Mouse (Mus musculus) lung, adult 2 months (tissue): Measurements from ENCODE around the gene Pycr2.

Experiments used
- CTCF ChIP-seq: fragments of 200-500 bp; IDR thresholded peaks from 2 replicates; pipeline ENCODE4 v1.5.1; 2011; ENCODE audit warnings: mild to moderate bottlenecking, low read length, control low read depth; ENCODE audit not compliant: insufficient read depth
- POLR2A ChIP-seq: fragments of 200-500 bp; IDR thresholded peaks from 2 replicates; pipeline ENCODE4 v1.6.1; 2011; ENCODE audit warnings: low read depth, mild to moderate bottlenecking, control low read depth, low read length, borderline replicate concordance; ENCODE audit errors: extremely low read depth

- TF ChIP-seq POLR2A: no peak
- TF ChIP-seq CTCF: no peak
Observed at GRCm38 (mm10) chr1:180916425-180916824, 12.3 kb downstream of the Pycr2 start.
